Mouse (Mus musculus): ENCODE data around the gene Grxcr1.

The Grxcr1 gene

DNA sequence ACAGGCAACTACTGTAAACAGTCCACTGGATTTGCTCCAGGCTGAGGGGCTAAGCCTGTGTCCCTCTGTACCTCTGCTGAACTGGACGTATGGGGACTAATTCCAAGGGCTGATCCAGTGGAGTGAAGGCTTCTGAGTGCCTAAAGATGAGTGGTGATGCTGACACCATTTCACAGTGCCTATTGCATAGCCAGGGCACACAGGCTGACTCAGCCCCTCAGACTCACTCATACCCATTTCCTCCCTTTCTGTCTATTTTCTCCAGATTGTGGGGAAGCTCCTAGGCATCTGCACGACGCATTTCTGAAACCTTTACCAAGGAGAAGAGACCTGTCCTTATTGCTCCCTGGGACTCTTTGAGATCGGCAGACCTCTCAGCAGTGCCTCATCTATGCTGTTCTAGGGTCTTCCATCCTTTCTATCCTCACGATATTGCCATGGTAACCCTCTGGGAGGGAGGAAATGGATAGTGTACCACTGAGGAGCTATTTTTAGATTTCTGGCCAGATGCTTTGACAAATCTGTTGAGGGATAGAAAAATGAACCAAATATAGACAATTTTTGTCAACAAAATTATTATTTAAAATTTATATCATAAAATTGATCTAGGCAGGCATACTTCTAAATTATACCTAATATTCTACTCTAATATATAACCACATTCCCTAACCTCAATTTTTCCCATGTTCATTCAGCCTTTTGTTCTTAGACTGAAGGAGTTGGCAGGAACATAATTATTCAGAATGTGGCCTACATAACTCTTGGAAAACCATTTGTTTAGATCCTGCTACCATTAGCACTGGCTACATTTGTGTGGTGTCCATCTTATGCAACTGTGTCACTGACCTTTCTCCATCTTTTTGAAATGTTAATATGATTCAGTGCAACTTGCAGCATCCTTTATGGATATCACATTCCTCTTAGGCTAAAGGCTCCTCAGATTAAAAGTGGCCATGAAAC lies 66.3 kb downstream of the Grxcr1 start:
- no peak for DNase-seq

GRCm38 (mm10) chr5:68112430-68113036 lies 80.9 kb downstream of the Grxcr1 start:
- no peak for DNase-seq

DNA sequence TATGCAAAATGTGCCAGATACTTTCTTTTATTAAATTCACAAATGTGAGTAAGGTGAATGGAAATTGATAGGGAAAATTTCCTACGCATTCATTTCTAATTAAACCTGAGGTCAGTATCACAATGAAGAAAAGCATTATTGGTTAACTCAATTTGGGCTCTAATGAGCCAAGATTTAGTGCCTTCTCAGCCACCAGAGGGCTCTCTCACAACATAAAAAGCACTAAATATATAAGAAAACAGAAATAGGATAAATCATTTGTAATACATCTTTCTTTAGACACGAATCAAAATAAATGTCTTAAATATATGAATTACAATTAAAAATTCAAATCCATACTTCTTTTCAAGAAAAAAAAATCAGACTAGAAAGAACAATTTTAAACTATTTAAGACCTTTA lies 89.2 kb downstream of the Grxcr1 start:
- no peak for DNase-seq

GRCm38 (mm10) chr5:68122883-68123282 lies 91.2 kb downstream of the Grxcr1 start:
- DNase-seq: no peak

GRCm38 (mm10) chr5:68125478-68125877 lies 93.8 kb downstream of the Grxcr1 start:
- no peak for DNase-seq

GRCm38 (mm10) chr5:68128421-68128820 lies 96.8 kb downstream of the Grxcr1 start:
- no peak for DNase-seq

GRCm38 (mm10) chr5:68128821-68129608 lies 97.4 kb downstream of the Grxcr1 start:
- DNase-seq: no peak

DNA sequence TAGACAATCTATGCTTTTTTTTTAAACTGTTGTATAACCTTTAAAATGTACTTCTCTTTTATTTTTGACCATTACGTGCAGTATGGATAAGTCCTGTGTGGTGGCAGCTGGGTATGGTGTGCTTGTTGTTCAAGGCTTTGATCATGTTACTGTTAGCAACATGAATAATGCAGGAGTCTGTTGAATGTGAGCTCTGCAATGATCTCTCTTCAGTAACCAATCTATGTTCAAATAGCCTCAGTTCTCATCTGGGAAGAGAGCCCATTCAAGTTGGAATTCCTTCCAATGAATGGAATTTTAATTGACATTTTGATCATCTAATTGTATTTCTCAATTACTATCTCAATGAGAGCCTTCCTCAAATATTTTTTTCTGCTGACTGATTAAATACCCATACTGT lies 115.2 kb downstream of the Grxcr1 start:
- DNase-seq: no peak

DNA sequence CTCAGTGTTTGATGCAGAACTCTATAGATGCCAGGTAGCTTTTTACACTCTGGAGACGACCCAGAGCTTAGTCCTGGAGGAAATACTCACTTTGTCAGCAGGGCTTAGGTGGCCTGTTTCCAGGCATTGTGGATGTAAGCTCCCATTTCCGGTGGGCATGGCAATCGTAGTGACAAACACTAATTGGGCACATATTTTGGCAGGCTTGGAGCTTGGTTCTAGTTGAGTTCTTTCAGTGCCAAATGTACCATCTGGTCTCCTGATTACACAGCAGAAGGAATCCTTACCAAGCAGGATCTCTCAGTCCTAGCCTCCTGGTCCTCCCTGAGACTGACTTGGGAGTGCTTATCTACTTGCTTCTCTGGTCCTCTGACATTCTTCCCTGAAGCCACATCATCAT lies 118.3 kb downstream of the Grxcr1 start:
- DNase-seq: no peak

- DNase-seq: no peak
These were observed 118.9 kb downstream of the Grxcr1 start for GRCm38 (mm10) chr5:68150347-68151043.

DNA sequence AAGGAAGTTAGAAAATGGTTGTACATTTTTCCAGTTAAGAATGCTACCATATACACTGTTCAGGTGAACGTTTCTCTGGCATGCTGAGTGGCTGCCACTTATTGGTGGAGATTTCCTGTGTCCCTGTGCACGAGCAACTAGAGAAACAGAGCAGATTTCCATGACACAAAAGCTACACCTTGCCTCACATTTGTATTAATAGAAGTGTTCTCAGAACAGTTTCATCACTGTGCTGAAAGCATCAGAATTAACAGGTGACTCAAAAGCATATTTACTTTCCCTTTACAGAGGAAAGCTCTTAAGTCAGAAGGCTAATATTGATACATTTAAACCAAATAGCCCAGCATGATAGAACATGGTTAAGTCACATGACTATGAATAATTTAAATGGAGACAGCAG lies 130.9 kb downstream of the Grxcr1 start:
- no peak for DNase-seq

DNA sequence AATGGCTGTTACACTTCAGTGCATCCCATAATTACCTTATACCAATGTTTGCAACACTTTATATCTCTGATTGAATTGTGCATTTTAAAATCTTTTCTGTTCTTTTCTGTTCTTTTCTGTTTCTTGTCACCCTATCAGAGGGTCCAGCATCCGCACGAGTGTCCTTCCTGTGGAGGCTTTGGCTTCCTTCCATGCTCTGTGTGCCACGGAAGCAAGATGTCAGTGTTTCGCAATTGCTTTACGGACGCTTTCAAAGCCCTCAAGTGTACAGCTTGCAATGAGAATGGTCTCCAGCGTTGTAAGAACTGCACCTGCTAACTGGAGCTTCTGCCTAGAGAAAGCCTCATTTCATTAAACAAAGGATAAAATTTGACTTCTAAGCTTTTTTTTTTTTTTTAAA lies 134.3 kb downstream of the Grxcr1 start:
- no peak for DNase-seq
